Mouse (Mus musculus): ENCODE results near the gene Gm28048.

Gene Gm28048

GRCm38 (mm10) chr11:22859633-22860334 is 122.1 kb downstream of the Gm28048 start:
- peak; percentile 97 for DNase-seq (ENCODE audit: low read depth, low spot score)

DNA sequence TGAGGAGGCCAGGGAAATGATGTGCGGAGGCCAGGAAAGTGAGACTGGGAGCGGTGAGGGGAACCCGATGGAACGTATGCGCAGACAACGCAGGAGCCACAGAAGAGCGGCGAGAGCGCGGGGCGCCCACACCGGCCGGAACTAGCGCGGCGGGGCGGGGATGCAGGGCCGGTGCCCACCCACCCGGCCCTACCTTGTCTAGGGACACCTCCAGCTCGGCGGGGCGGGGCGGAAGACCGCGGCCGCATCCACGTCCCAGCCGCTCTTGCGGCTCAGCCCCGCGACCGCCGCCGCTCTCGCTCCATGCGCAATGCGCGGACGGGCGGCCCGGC is 122.6 kb downstream of the Gm28048 start:
- no peak for DNase-seq (ENCODE audit: low read depth, low spot score)

GRCm38 (mm10) chr11:22858441-22859300 is 123.2 kb downstream of the Gm28048 start:
- DNase-seq (ENCODE audit: low read depth, low spot score), result peak; percentile 64

GRCm38 (mm10) chr11:22857705-22858440 is 124.0 kb downstream of the Gm28048 start:
- DNase-seq (ENCODE audit: low read depth, low spot score), result peak; percentile 20

- no peak for DNase-seq (ENCODE audit: low read depth, low spot score)
These were observed 124.7 kb downstream of the Gm28048 start for GRCm38 (mm10) chr11:22857106-22857704.

DNA sequence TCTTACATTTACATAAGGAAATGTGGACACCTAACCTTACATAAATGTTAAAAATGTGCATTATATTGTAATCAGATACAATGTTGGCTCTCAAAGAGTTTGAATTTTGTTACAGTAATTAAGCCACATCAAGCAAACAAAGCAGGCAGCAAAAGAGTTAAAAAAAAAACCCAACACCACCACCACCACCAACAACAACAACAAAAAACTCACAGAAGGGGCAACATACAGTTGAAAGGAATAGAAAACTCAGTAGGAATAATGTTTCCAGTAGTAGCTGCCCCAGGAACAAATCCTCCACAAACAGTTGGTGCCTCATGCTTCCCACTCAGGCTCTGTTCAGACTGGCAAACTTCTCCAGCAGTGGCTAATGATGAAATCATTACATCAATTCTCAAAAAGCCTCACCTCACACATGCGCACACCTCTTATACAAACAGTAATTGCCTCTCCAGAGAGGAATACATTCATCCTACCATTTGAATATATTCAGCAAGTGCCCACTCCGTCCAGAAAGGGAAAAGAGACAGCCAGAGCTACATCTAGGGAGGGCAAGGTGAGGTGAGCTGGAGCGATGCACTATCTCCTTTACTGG is 125.4 kb downstream of the Gm28048 start:
- DNase-seq (ENCODE audit: low read depth, low spot score), result no peak

- no peak for DNase-seq (ENCODE audit: low read depth, low spot score)
These were observed 127.3 kb downstream of the Gm28048 start for GRCm38 (mm10) chr11:22854571-22854970.

- no peak for DNase-seq (ENCODE audit: low read depth, low spot score)
These were observed 128.3 kb downstream of the Gm28048 start for GRCm38 (mm10) chr11:22853477-22854157.

GRCm38 (mm10) chr11:22852510-22852909 is 129.4 kb downstream of the Gm28048 start:
- DNase-seq (ENCODE audit: low read depth, low spot score), result no peak

DNA sequence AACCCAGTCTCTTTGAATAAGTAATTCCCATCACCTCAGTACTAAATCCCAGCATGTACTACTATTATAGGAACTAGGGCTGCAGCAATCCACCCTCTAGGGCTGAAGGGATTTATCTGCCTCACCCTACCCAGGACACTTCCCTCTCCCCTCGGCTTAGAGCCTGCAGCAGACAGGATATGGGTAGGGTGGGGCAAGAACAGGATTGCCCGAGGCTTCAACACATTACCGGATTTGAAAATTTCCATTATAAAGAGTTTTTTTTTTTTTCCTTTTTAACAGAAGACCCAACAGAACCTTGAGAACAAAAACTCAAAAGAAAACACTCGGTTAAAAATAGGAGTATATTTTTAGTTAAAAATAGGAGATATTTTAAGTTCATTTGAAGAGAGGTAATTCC is 130.5 kb downstream of the Gm28048 start:
- DNase-seq (ENCODE audit: low read depth, low spot score), result peak; percentile 79

- DNase-seq (ENCODE audit: low read depth, low spot score), result no peak
These were observed 131.8 kb downstream of the Gm28048 start for GRCm38 (mm10) chr11:22850077-22850476.

GRCm38 (mm10) chr11:22848649-22849195 is 133.2 kb downstream of the Gm28048 start:
- no peak for DNase-seq (ENCODE audit: low read depth, low spot score)

DNA sequence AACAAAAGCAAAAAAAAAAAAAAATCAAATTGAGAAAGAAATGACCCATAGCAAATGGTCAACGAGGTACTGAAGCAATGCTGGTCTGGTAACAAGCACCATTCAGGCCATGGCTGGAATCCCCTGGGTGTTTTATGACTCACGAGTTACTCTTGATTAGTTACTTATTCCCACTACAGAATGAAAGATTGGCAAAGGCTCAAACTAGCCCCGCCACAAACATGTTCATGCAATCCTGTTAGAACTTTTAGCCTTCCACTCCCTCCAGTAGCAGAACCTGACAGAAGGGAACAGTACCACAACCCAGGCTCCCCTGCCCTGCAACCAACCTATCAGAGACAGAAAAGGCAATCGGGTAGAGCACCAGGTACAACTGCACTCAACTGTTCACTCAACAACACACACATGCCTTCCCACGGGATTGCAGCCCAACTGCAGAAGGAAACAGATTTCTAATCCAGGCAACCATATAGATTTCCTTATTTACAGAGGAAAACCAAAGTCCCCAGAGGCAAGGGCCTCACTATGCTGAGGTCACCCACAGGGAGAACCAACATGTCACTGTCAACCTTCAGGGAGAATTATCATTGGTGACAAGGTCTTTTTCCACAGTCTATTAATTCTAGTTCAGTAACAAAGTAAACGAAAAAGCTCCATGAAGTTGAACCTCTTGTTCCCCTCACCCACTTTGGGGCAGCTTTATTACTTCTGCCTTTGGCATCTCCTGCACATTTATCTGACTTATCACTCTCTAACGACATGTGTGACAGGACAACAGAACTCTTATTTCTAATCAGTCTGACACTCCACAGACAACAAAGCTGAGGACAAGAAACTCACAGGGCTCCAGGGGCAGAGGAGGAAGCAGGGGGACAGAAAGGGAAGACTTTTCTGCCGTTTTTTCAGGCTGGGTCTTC is 133.9 kb downstream of the Gm28048 start:
- no peak for DNase-seq (ENCODE audit: low read depth, low spot score)

- no peak for DNase-seq (ENCODE audit: low read depth, low spot score)
These were observed 134.7 kb downstream of the Gm28048 start for GRCm38 (mm10) chr11:22846960-22847731.

DNA sequence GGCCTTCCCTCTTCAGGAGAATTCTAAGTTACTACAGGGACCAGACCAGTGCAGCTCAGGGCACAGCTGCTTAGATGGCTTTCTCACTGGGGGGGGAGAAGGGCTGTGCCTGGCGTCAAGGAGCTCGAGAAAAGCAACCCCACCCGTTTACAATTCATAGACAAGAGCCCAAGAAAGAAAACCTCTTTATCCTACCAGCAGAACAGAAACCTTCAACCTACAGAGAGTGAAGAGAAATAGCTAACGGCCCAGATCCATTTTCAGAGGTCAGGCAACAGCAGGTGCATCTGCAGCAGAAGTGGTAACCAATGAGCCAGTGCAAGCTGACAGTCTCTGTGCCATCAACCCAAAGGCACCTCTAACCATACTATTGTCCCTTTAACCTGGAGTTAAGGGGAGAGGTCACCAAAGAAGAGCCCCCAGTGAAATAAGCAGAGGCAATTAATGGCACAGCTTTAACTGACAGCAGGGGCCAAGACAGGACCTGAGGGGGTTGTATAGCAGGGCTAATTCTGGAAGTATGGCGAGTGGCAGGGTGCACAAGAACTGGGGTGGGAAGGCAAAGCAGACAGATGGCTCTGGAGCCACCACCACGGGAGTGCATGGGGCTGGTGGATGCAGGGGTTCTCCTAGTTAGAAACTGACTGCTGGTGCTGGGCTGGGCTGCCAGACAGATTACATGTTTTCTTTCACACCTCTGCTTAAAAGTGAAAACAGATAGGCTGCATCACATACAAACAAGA is 135.6 kb downstream of the Gm28048 start:
- no peak for DNase-seq (ENCODE audit: low read depth, low spot score)

DNA sequence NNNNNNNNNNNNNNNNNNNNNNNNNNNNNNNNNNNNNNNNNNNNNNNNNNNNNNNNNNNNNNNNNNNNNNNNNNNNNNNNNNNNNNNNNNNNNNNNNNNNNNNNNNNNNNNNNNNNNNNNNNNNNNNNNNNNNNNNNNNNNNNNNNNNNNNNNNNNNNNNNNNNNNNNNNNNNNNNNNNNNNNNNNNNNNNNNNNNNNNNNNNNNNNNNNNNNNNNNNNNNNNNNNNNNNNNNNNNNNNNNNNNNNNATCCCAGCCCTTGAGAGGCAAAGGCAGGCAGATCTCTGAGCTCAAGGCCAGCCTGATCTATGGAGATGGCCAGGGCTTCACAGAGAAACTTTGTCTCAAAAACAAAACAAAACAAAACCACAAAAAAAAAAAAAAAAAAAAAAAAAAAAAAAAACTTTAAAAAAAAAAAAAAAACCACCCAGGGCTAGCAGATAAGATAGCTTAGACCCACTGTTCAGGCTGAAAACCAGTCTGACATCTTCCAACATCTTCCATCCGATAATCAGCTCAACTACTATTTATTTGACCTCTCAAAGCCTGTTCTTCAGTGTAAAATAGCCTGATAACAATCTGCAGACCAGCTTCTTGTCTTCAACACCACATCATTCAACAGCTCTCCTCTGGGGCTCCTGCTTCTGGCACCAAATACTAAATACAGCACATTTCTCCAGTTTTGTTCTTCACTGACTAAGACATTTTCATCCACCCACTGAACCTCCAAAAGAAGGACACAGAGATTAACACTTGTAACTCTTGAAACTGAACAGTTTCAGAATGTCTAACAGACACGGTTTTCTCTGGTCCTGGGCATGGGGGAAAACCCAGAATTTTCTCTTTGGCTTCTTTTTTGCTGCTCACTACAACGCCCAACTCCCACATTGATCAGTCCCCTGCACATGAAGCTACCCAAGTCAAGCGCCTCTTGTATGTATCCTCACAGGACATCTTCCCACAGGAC is 136.9 kb downstream of the Gm28048 start:
- no peak for DNase-seq (ENCODE audit: low read depth, low spot score)

DNA sequence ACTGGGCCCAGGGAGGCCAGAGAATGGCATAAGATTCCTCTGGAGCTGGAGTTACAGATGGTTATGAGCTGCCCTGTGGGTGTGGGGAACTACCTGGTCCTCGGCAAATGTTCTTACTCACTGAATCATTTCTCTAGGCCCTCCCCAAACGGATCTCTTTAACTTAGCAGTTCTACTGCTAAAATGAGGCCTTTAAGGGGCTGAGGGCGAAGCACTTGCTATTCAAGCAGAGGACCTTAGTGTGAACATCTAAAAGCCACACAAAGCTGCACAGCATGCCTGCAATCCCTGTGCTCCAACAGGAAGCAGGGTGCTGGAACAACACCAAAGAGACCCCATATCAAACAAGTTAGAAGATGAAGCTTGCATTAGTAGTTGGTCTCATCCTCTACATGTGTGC is 142.4 kb downstream of the Gm28048 start:
- DNase-seq (ENCODE audit: low read depth, low spot score), result no peak
